10 mouse cellular contexts compared by ENCODE assay signal in genomic region chr14:23679378-23679777, GRCm38 (mm10).
DNase-seq lines count a peak whose midpoint lies in the region; ATAC-seq and TF ChIP-seq lines count a peak whose summit lies in the region.
"Had no signal": no experiment of that assay in that cellular context is flagged by ENCODE, and none has a peak within 500 bp of the region (broad histone marks: within the 10 kb centered on the region; RNA-seq: fewer than 3 reads in every experiment).

No protein-coding gene starts in this region.

- no peak for DNase-seq in hindbrain, postnatal 0 days (ENCODE audit: low spot score)
- peak; percentile 11 for DNase-seq in thymus, adult 2 months
- no peak for DNase-seq in thymus, adult 18-20 months
- peak; percentile 16 for DNase-seq in forelimb bud, embryonic 11.5 days (ENCODE audit: low read depth, low spot score)
- no peak for DNase-seq in ovary, adult 18-20 months (ENCODE audit: low spot score)
- DNase-seq in frontal cortex, postnatal 14 days (ENCODE audit: low spot score in 2 of 2): no peak
- no peak for DNase-seq in adrenal gland, postnatal 14 days

- H3K9ac ChIP-seq in hindbrain, postnatal 0 days (replicated peaks; ENCODE audit: low read length): no peak overlapping the region
- H3K9ac ChIP-seq in hindbrain, embryonic 13.5 days: no peak overlapping the region
- H3K9ac ChIP-seq: embryonic facial prominence, embryonic 15.5 days; limb, embryonic 12.5 days had no signal

- TF ChIP-seq CTCF in hindbrain, postnatal 0 days (IDR thresholded peaks at IDR 0.05; ENCODE audit: low read depth): peak; percentile 47
- TF ChIP-seq CTCF in thymus, adult 2 months (IDR thresholded peaks at IDR 0.05; ENCODE audit: borderline replicate concordance, control insufficient read depth, extremely low read depth, insufficient read depth, low read length, poor library complexity): no peak

- no peak overlapping the region for H3K27ac ChIP-seq in hindbrain, postnatal 0 days
- no peak overlapping the region for H3K27ac ChIP-seq in hindbrain, embryonic 13.5 days
- H3K27ac ChIP-seq in thymus, adult 2 months (ENCODE audit: control insufficient read depth, insufficient read depth, low read length): no peak overlapping the region
- H3K27ac ChIP-seq: embryonic facial prominence, embryonic 15.5 days; limb, embryonic 12.5 days had no signal

- H3K27me3 ChIP-seq in hindbrain, postnatal 0 days (ENCODE audit: insufficient read depth, low read length): no peaks in the 10 kb centered on the region
- no peaks in the 10 kb centered on the region for H3K27me3 ChIP-seq in hindbrain, embryonic 13.5 days
- H3K27me3 ChIP-seq in thymus, adult 2 months (ENCODE audit: control insufficient read depth, insufficient read depth, low read length): no peaks in the 10 kb centered on the region
- H3K27me3 ChIP-seq: embryonic facial prominence, embryonic 15.5 days; limb, embryonic 12.5 days had no signal

- H3K4me2 ChIP-seq in hindbrain, postnatal 0 days (ENCODE audit: low read depth, low read length): no peak overlapping the region
- no peak overlapping the region for H3K4me2 ChIP-seq in hindbrain, embryonic 13.5 days
- H3K4me2 ChIP-seq: embryonic facial prominence, embryonic 15.5 days; limb, embryonic 12.5 days had no signal

- 68% methylated on average over 2 of the region's 2 CpGs for WGBS in hindbrain, postnatal 0 days
- WGBS in hindbrain, embryonic 13.5 days: 76% methylated on average over 2 of the region's 2 CpGs
- WGBS in thymus, adult 2 months: 65% methylated on average over 2 of the region's 2 CpGs

- no peak for ATAC-seq in hindbrain, postnatal 0 days
- no peak for ATAC-seq in hindbrain, embryonic 13.5 days (ENCODE audit: low FRiP score)

- no peaks in the 10 kb centered on the region for H3K36me3 ChIP-seq in hindbrain, postnatal 0 days (ENCODE audit: insufficient read depth, low read length)
- no peaks in the 10 kb centered on the region for H3K36me3 ChIP-seq in hindbrain, embryonic 13.5 days
- H3K36me3 ChIP-seq in thymus, adult 2 months (ENCODE audit: control insufficient read depth, insufficient read depth, low read length): no peaks in the 10 kb centered on the region
- H3K36me3 ChIP-seq: embryonic facial prominence, embryonic 15.5 days; limb, embryonic 12.5 days had no signal

- TF ChIP-seq POLR2A in thymus, adult 2 months (IDR thresholded peaks at IDR 0.05; ENCODE audit: control insufficient read depth, extremely low read depth, insufficient read depth, low read length, poor library complexity): no peak

- no peaks in the 10 kb centered on the region for H3K4me1 ChIP-seq in hindbrain, postnatal 0 days (ENCODE audit: insufficient read depth, low read length)
- no peaks in the 10 kb centered on the region for H3K4me1 ChIP-seq in hindbrain, embryonic 13.5 days (replicated peaks)
- H3K4me1 ChIP-seq in thymus, adult 2 months (replicated peaks; ENCODE audit: control insufficient read depth, insufficient read depth, low read length): no peaks in the 10 kb centered on the region
- H3K4me1 ChIP-seq: embryonic facial prominence, embryonic 15.5 days; limb, embryonic 12.5 days had no signal

- no peak overlapping the region for H3K4me3 ChIP-seq in hindbrain, postnatal 0 days (ENCODE audit: low read length)
- H3K4me3 ChIP-seq in hindbrain, embryonic 13.5 days: no peak overlapping the region
- no peak overlapping the region for H3K4me3 ChIP-seq in thymus, adult 2 months (ENCODE audit: control insufficient read depth, insufficient read depth, low read length)
- H3K4me3 ChIP-seq: embryonic facial prominence, embryonic 15.5 days; limb, embryonic 12.5 days had no signal

- H3K9me3 ChIP-seq in hindbrain, postnatal 0 days (ENCODE audit: low read length): no peaks in the 10 kb centered on the region
- no peaks in the 10 kb centered on the region for H3K9me3 ChIP-seq in hindbrain, embryonic 13.5 days
- H3K9me3 ChIP-seq: embryonic facial prominence, embryonic 15.5 days; limb, embryonic 12.5 days had no signal

Comparison
In these comparisons a context has a peak if more than half of its experiments do, and no peak if none do; other contexts are left out.
1. DNase-seq: peak in thymus, adult 2 months (single experiment) and forelimb bud, embryonic 11.5 days (single experiment); none in hindbrain, postnatal 0 days (single experiment), thymus, adult 18-20 months (0 of 2), ovary, adult 18-20 months (single experiment), frontal cortex, postnatal 14 days (0 of 2) and adrenal gland, postnatal 14 days (single experiment).